Mouse (Mus musculus): ENCODE data around the gene Dusp21.

Gene Dusp21

DNA sequence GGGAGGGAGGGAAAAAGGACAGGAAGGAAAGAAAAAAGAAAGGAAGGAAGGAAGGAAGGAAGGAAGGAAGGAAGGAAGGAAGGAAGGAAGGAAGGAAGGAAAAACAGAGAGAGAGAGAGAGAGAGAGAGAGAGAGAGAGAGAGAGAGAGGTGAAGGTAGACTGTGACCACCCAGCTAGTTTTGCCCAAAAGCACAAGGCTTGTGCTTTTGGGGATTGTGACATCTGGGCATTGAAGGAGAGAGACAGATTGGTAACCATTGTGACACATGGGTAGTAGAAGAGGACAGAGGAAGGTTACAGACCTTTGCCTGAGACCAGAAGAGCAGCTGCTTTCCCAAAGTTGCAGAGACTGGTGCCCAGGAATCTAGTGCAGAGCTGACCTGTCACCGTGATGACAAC lies at the start of gene Dusp21:
Gene Dusp21 (plus strand): TSS at position 301 of the 400 bp plus-strand sequence.
- no peak for DNase-seq (ENCODE audit: extremely low spot score)

- no peak for DNase-seq (ENCODE audit: extremely low spot score)
Measured at GRCm38 (mm10) chrX:18160734-18161442, 15.2 kb downstream of the Dusp21 start.

DNA sequence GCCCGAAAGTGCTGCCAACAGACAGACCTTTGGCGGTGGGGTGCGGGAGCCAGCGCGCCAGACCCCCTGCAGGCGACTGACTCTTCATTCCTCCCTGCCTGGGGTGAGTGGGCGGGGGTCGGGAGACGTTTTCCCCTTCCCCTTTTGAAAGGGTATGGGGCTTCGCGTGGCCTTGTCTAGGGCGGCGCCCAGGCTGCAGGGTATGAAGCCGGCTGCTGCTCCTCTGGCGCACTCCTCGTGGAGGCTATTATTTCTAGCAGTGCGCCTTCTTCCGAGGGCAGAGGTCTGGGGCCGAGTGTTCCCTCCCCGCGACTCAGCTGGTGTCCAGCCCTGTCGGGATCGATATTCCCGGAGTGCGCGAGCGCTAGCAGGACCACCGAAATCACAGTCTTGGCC lies 16.1 kb downstream of the Dusp21 start:
- no peak for DNase-seq (ENCODE audit: extremely low spot score)

GRCm38 (mm10) chrX:18162192-18162857 lies 16.7 kb downstream of the Dusp21 start, which contains the start of gene Kdm6a:
TSS of gene Kdm6a (plus strand) at chrX:18162575.
- peak; percentile 95 for DNase-seq (ENCODE audit: extremely low spot score)

GRCm38 (mm10) chrX:18162861-18163731 lies 17.4 kb downstream of the Dusp21 start:
- peak; percentile 35 for DNase-seq (ENCODE audit: extremely low spot score)

DNA sequence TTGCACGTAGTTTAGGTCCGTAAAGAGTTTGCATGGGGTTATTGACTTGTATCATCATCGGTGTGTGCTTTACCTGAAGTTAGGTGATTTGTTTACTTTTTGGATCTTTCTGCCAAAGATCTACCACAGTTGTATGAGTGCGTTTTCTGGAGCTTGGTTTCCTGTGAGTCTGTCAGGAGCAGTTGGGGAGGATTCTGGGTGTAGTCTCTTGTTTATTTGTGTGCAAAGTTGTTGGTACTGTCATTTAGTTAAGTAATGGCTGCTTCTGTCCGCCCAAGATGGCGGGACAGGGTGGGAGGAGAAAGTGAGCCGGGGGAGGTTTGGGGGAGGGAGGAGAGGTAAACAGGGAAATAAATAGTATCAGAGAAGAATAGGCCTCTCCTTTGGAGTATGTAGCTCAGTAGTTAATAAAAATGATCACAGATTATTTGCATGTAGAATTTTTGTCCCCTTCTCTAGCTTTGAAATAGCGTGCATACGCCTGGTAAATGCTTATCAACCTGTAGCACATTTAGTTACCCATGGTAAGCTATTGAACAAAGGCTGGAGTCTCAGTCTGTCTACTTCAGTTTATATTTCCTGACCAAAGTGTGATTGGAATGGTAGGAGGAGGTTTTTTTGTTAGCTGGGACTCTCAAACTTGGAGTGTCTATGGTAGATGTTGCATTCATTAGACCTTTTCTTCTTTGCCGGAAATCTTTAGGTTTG lies 18.4 kb downstream of the Dusp21 start:
- peak; percentile 47 for DNase-seq (ENCODE audit: extremely low spot score)

GRCm38 (mm10) chrX:18165121-18165520 lies 19.5 kb downstream of the Dusp21 start:
- DNase-seq (ENCODE audit: extremely low spot score) = no peak

GRCm38 (mm10) chrX:18166961-18167360 lies 21.3 kb downstream of the Dusp21 start:
- no peak for DNase-seq (ENCODE audit: extremely low spot score)

- DNase-seq (ENCODE audit: extremely low spot score) = no peak
Measured at GRCm38 (mm10) chrX:18168940-18169339, 23.3 kb downstream of the Dusp21 start.

GRCm38 (mm10) chrX:18174831-18175230 lies 29.2 kb downstream of the Dusp21 start:
- DNase-seq (ENCODE audit: extremely low spot score) = no peak

GRCm38 (mm10) chrX:18177803-18178202 lies 32.1 kb downstream of the Dusp21 start:
- no peak for DNase-seq (ENCODE audit: extremely low spot score)

DNA sequence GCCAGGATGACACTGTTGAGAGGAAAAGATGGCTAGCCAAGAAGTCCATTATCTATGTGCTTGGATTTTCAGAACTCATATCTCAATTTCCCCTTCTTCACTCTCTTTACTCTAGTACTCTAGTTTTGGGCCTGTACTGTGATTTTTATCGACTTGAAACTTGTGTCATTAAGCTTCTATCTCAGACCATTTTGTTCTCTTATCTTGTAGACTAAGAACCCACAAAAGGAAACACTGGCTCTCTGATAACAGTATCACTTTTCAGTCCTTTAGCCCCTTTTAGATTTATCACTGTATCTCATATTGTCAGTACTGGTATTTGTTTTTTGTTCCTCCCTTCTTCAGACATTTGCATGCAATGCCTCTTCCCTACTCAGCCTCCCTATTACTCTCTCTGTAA lies 33.8 kb downstream of the Dusp21 start:
- DNase-seq (ENCODE audit: extremely low spot score) = no peak

DNA sequence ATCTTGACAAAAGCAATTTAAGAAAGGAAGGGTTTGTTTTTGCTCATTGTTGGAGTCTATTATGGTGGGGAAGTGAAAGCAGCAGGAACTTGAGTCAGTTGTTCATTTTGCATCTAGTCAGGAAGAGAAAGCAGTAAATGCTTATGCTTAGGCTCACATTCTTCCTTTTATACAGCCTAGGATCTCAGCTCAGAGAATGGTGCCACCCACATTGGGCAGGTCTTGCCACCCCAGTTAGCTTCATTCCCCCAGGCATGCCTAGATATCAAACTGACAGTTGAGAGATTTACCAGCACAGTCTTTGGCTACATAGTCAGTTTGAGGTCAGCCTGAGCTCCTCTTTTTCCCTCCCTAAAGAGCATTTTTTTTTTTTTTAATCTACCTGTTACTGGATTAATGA lies 41.5 kb downstream of the Dusp21 start:
- DNase-seq (ENCODE audit: extremely low spot score) = no peak

DNA sequence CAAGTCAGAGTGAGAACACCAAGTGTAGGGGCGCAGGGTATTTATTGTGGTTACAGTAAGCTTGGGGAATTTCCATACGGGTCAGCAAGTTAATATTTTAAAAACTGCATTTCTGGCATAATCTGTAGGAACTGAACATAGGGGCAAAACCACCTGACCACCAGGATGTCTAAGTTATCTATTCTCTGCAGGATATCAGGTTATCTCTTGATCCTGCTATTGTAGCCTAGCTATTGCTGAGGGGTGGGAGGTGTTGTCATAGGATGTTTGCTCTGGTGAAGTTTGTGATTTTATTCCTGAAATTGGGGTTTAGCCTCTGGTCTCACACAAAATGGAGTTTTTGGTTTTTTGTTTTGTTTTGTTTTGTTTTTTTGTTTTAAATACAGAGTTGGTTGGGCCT lies 42.6 kb downstream of the Dusp21 start:
- no peak for DNase-seq (ENCODE audit: extremely low spot score)
